Mouse (Mus musculus): Measurements from ENCODE around the gene Flrt1. TPM values are rescaled to one million over a fixed set of nuclear protein-coding genes. Genes with fewer than 3 reads are reported as not detected.

Flrt1 gene
- polyA plus RNA-seq, 1 experiment: not detected

- H3K4me1 ChIP-seq (ENCODE audit: control insufficient read depth, insufficient read depth, low read length): no peaks in the 10 kb centered on the region; the same call in 1 of the 2 replicates
- TF ChIP-seq POLR2A (IDR thresholded peaks at IDR 0.05; ENCODE audit: borderline replicate concordance, control insufficient read depth, low read depth, low read length) (no peak), CTCF (IDR thresholded peaks at IDR 0.05; ENCODE audit: control insufficient read depth, insufficient read depth, low read length) (no peak)
- no peak overlapping the region for H3K4me3 ChIP-seq (replicated peaks; ENCODE audit: control insufficient read depth, low read depth, low read length)
- no peak overlapping the region for H3K27ac ChIP-seq (ENCODE audit: control insufficient read depth, insufficient read depth, low read depth, low read length, poor library complexity)
- WGBS: 87% methylated on average over 12 of the region's 12 CpGs
Observed at GRCm38 (mm10) chr19:7073997-7074781, 31.3 kb downstream of the Flrt1 start.

- H3K4me3 ChIP-seq (replicated peaks; ENCODE audit: control insufficient read depth, low read depth, low read length): no peak overlapping the region
- no peak overlapping the region for H3K27ac ChIP-seq (ENCODE audit: control insufficient read depth, insufficient read depth, low read depth, low read length, poor library complexity)
- 81% methylated on average over 6 of the region's 6 CpGs for WGBS
- H3K4me1 ChIP-seq (ENCODE audit: control insufficient read depth, insufficient read depth, low read length): no peaks in the 10 kb centered on the region; the same call in 1 of the 2 replicates
- TF ChIP-seq CTCF (IDR thresholded peaks at IDR 0.05; ENCODE audit: control insufficient read depth, insufficient read depth, low read length): no peak
- TF ChIP-seq POLR2A (IDR thresholded peaks at IDR 0.05; ENCODE audit: borderline replicate concordance, control insufficient read depth, low read depth, low read length): no peak
Observed at GRCm38 (mm10) chr19:7072221-7072620, 33.3 kb downstream of the Flrt1 start.

- 60% methylated on average over 4 of the region's 4 CpGs for WGBS
- TF ChIP-seq CTCF (IDR thresholded peaks at IDR 0.05; ENCODE audit: control insufficient read depth, insufficient read depth, low read length): no peak
- Histone ChIP-seq H3K4me3 (replicated peaks; ENCODE audit: control insufficient read depth, low read depth, low read length) (no peak overlapping the region), H3K27ac (ENCODE audit: control insufficient read depth, insufficient read depth, low read depth, low read length, poor library complexity) (no peak overlapping the region), H3K4me1 (ENCODE audit: control insufficient read depth, insufficient read depth, low read length) (peaks cover 2% of the 10 kb centered on the region; the same call in 1 of the 2 replicates)
Observed at GRCm38 (mm10) chr19:7070775-7071174, 34.8 kb downstream of the Flrt1 start.

GRCm38 (mm10) chr19:7069781-7070763 is 35.5 kb downstream of the Flrt1 start:
- no peak overlapping the region for H3K4me3 ChIP-seq (replicated peaks; ENCODE audit: control insufficient read depth, low read depth, low read length)
- H3K27ac ChIP-seq (ENCODE audit: control insufficient read depth, insufficient read depth, low read depth, low read length, poor library complexity): no peak overlapping the region
- peaks cover 2% of the 10 kb centered on the region; the same call in 1 of the 2 replicates for H3K4me1 ChIP-seq (ENCODE audit: control insufficient read depth, insufficient read depth, low read length)
- TF ChIP-seq CTCF (IDR thresholded peaks at IDR 0.05; ENCODE audit: control insufficient read depth, insufficient read depth, low read length): no peak
- WGBS: 58% methylated on average over 34 of the region's 35 CpGs

- Histone ChIP-seq H3K4me1 (ENCODE audit: control insufficient read depth, insufficient read depth, low read length) (peaks cover 4% of the 10 kb centered on the region; the same call in 1 of the 2 replicates), H3K27ac (ENCODE audit: control insufficient read depth, insufficient read depth, low read depth, low read length, poor library complexity) (no peak overlapping the region), H3K4me3 (replicated peaks; ENCODE audit: control insufficient read depth, low read depth, low read length) (no peak overlapping the region)
- TF ChIP-seq POLR2A (IDR thresholded peaks at IDR 0.05; ENCODE audit: borderline replicate concordance, control insufficient read depth, low read depth, low read length) (no peak), CTCF (IDR thresholded peaks at IDR 0.05; ENCODE audit: control insufficient read depth, insufficient read depth, low read length) (no peak)
- 65% methylated on average over 11 of the region's 11 CpGs for WGBS
Observed at GRCm38 (mm10) chr19:7068661-7069531, 36.6 kb downstream of the Flrt1 start.

- H3K4me1 ChIP-seq (ENCODE audit: control insufficient read depth, insufficient read depth, low read length): peaks cover 4% of the 10 kb centered on the region; the same call in 1 of the 2 replicates
- 7% methylated on average over 14 of the region's 14 CpGs for WGBS
Observed at GRCm38 (mm10) chr19:7068136-7068535, 37.4 kb downstream of the Flrt1 start.

GRCm38 (mm10) chr19:7067344-7068050 is 38.0 kb downstream of the Flrt1 start:
- H3K27ac ChIP-seq (ENCODE audit: control insufficient read depth, insufficient read depth, low read depth, low read length, poor library complexity): no peak overlapping the region
- no peak overlapping the region for H3K4me3 ChIP-seq (replicated peaks; ENCODE audit: control insufficient read depth, low read depth, low read length)
- no peak for TF ChIP-seq POLR2A (IDR thresholded peaks at IDR 0.05; ENCODE audit: borderline replicate concordance, control insufficient read depth, low read depth, low read length)
- no peak for TF ChIP-seq CTCF (IDR thresholded peaks at IDR 0.05; ENCODE audit: control insufficient read depth, insufficient read depth, low read length)
- 51% methylated on average over 20 of the region's 20 CpGs for WGBS
- peaks cover 4% of the 10 kb centered on the region; the same call in 1 of the 2 replicates for H3K4me1 ChIP-seq (ENCODE audit: control insufficient read depth, insufficient read depth, low read length)

More at GRCm38 (mm10) chr19:7068136-7068535, 37.4 kb downstream of the Flrt1 start:
- H3K4me3 ChIP-seq (replicated peaks; ENCODE audit: control insufficient read depth, low read depth, low read length): no peak overlapping the region
- H3K27ac ChIP-seq (ENCODE audit: control insufficient read depth, insufficient read depth, low read depth, low read length, poor library complexity): no peak overlapping the region
- peak; percentile 87 for TF ChIP-seq CTCF (IDR thresholded peaks at IDR 0.05; ENCODE audit: control insufficient read depth, insufficient read depth, low read length)
- TF ChIP-seq POLR2A (IDR thresholded peaks at IDR 0.05; ENCODE audit: borderline replicate concordance, control insufficient read depth, low read depth, low read length): no peak

All from bone marrow, adult 2 months (tissue).